In the genomic region with DNA sequence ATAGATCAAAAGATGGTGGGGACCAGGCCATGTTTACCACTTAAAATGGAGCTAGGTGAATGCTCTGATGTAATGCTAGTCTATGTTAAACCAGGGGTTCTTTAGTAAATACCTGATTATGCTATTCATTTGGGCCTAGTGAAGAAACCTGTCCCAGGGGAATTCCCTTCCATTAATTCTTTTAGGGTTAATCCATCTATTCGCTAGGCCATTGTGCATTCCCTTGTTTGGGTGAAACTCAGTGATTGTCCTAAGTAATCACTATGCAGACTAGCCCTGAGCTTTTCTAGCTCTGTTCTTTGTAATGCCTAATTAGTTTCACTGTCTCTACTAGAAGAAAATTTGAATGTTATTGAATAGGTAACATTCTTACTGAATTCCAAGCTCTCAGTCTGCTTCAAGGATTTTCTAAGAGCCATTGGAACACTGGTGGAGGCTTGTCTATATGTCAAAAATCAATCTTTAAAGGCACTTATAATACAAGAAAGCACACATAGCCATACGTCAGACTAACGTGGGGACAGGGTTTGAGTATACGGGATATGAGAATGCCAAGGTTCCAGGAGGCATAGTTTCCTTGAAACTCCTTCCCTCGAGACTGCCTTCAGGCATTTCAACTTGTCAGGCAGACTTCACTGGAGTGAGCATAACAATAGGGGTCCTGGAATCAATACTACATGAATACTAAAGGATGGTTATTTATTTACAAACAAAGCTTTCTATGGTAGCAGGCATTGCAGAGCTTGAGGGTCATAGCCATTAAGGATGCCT, we compare ENCODE assay signal across 20 mouse cellular contexts.
DNase-seq lines count a peak whose midpoint lies in the region; ATAC-seq and TF ChIP-seq lines count a peak whose summit lies in the region.
"Had no signal": no experiment of that assay in that cellular context is flagged by ENCODE, and none has a peak within 500 bp of the region (broad histone marks: within the 10 kb centered on the region; RNA-seq: fewer than 3 reads in every experiment).

No protein-coding gene starts in this region.

- TF ChIP-seq EP300 in heart, adult 2 months (IDR thresholded peaks at IDR 0.05; ENCODE audit: insufficient read depth, low read depth, low read length) = no peak

- H3K27me3 ChIP-seq in heart, adult 2 months (ENCODE audit: control insufficient read depth, insufficient read depth, low read length) = no peaks in the 10 kb centered on the region
- no peaks in the 10 kb centered on the region for H3K27me3 ChIP-seq in intestine, embryonic 16.5 days (replicated peaks; ENCODE audit: control insufficient read depth, insufficient read depth, low read length)
- no peaks in the 10 kb centered on the region for H3K27me3 ChIP-seq in midbrain, embryonic 11.5 days (ENCODE audit: control insufficient read depth, insufficient read depth, low read length)
- H3K27me3 ChIP-seq: embryonic facial prominence, embryonic 12.5 days; forebrain, embryonic 13.5 days had no signal

- no peaks in the 10 kb centered on the region for H3K36me3 ChIP-seq in heart, adult 2 months (ENCODE audit: control insufficient read depth, insufficient read depth, low read length)
- no peaks in the 10 kb centered on the region for H3K36me3 ChIP-seq in ES-E14 (ENCODE audit: control insufficient read depth, insufficient read depth, low read length, poor library complexity, severe bottlenecking)
- no peaks in the 10 kb centered on the region for H3K36me3 ChIP-seq in intestine, embryonic 16.5 days (ENCODE audit: control insufficient read depth, insufficient read depth, low read length)
- H3K36me3 ChIP-seq in midbrain, embryonic 11.5 days (ENCODE audit: control insufficient read depth, insufficient read depth, low read length) = no peaks in the 10 kb centered on the region
- H3K36me3 ChIP-seq: embryonic facial prominence, embryonic 10.5 days; embryonic facial prominence, embryonic 12.5 days had no signal

- H3K9me3 ChIP-seq in ES-E14 (ENCODE audit: control insufficient read depth, insufficient read depth, low read depth, low read length) = no peaks in the 10 kb centered on the region
- H3K9me3 ChIP-seq in intestine, embryonic 16.5 days (ENCODE audit: control insufficient read depth, low read length) = no peaks in the 10 kb centered on the region
- H3K9me3 ChIP-seq in midbrain, embryonic 11.5 days (ENCODE audit: control insufficient read depth, low read length) = no peaks in the 10 kb centered on the region
- H3K9me3 ChIP-seq: embryonic facial prominence, embryonic 10.5 days; embryonic facial prominence, embryonic 12.5 days; forebrain, embryonic 13.5 days had no signal

- WGBS in heart, adult 2 months = 79% methylated on average over 5 of the region's 5 CpGs
- WGBS in intestine, embryonic 16.5 days = 83% methylated on average over 5 of the region's 5 CpGs
- WGBS in midbrain, embryonic 11.5 days = 69% methylated on average over 5 of the region's 5 CpGs

- ATAC-seq in intestine, embryonic 16.5 days = no peak
- ATAC-seq in cerebellum, adult (ENCODE audit: insufficient number of reproducible peaks, low FRiP score, low TSS enrichment) = no peak
- no peak for ATAC-seq in midbrain, embryonic 11.5 days (ENCODE audit: low FRiP score)
- ATAC-seq: forebrain, embryonic 13.5 days; forebrain, postnatal 0 days had no signal

- H3K9ac ChIP-seq in heart, adult 2 months (ENCODE audit: low read depth, low read length) = no peak overlapping the region
- H3K9ac ChIP-seq in ES-E14 (ENCODE audit: insufficient read depth, low read depth, low read length, poor library complexity, severe bottlenecking) = no peak overlapping the region
- H3K9ac ChIP-seq in intestine, embryonic 16.5 days (ENCODE audit: low read depth, low read length) = no peak overlapping the region
- no peak overlapping the region for H3K9ac ChIP-seq in midbrain, embryonic 11.5 days (ENCODE audit: low read length)
- H3K9ac ChIP-seq: embryonic facial prominence, embryonic 12.5 days; forebrain, embryonic 13.5 days; forebrain, postnatal 0 days had no signal

- peak; percentile 66 for DNase-seq in heart, adult 11 months
- no peak for DNase-seq in heart, adult 2 months
- peak; percentile 25 for DNase-seq in ES-E14 (ENCODE audit: low read depth, low spot score)
- DNase-seq in ZHBTc4 (ENCODE audit: low read depth, low spot score) = peak; percentile 78
- DNase-seq in midbrain, embryonic 11.5 days (ENCODE audit: low spot score, missing footprints) = no peak
- DNase-seq: adrenal gland, adult 2 months; adrenal gland, postnatal 10 days; adrenal gland, postnatal 25 days; cerebellum, adult 11 months; cerebellum, adult 18-20 months; cerebellum, adult 8-10 months; cerebellum, adult 9-11 months; cerebellum, postnatal 14 days; cerebellum, postnatal 36 days; forebrain, postnatal 0 days had no signal

- no peak for TF ChIP-seq POLR2A in heart, adult 2 months (IDR thresholded peaks at IDR 0.05; ENCODE audit: insufficient read depth, low read depth, low read length)

- TF ChIP-seq CTCF in heart, adult 2 months (IDR thresholded peaks at IDR 0.05) = no peak

- H3K4me2 ChIP-seq in intestine, embryonic 16.5 days (ENCODE audit: low read depth, low read length) = no peak overlapping the region
- no peak overlapping the region for H3K4me2 ChIP-seq in midbrain, embryonic 11.5 days
- H3K4me2 ChIP-seq: embryonic facial prominence, embryonic 12.5 days; forebrain, embryonic 13.5 days had no signal

- intact Hi-C loops in heart, adult 2 months (cut with DNase I) = no loop called here

- no peak overlapping the region for H3K4me3 ChIP-seq in heart, adult 2 months
- no peak overlapping the region for H3K4me3 ChIP-seq in ES-E14 (ENCODE audit: insufficient read depth in 1 of 2, low read depth in 1 of 2, low read length in 2 of 2, poor library complexity in 1 of 2, severe bottlenecking in 1 of 2)
- H3K4me3 ChIP-seq in intestine, embryonic 16.5 days (ENCODE audit: low read length) = no peak overlapping the region
- H3K4me3 ChIP-seq in midbrain, embryonic 11.5 days (ENCODE audit: low read depth, low read length) = no peak overlapping the region
- H3K4me3 ChIP-seq: embryonic facial prominence, embryonic 10.5 days; embryonic facial prominence, embryonic 12.5 days; forebrain, embryonic 13.5 days had no signal

- no peak overlapping the region for H3K27ac ChIP-seq in heart, adult 2 months
- no peak overlapping the region for H3K27ac ChIP-seq in ES-E14 (ENCODE audit: insufficient read depth, low read depth, low read length, poor library complexity, severe bottlenecking)
- H3K27ac ChIP-seq in intestine, embryonic 16.5 days (ENCODE audit: low read length) = no peak overlapping the region
- H3K27ac ChIP-seq in midbrain, embryonic 11.5 days (ENCODE audit: low read depth, low read length) = no peak overlapping the region
- H3K27ac ChIP-seq: embryonic facial prominence, embryonic 10.5 days; embryonic facial prominence, embryonic 12.5 days; forebrain, embryonic 13.5 days had no signal

- H3K79me2 ChIP-seq in heart, adult 2 months (replicated peaks; ENCODE audit: control insufficient read depth, insufficient read depth, low read length) = no peaks in the 10 kb centered on the region

- no peaks in the 10 kb centered on the region for H3K4me1 ChIP-seq in heart, adult 2 months (ENCODE audit: control insufficient read depth, insufficient read depth, low read length)
- no peaks in the 10 kb centered on the region for H3K4me1 ChIP-seq in ES-E14 (ENCODE audit: control insufficient read depth in 2 of 2, insufficient read depth in 2 of 2, low read length in 2 of 2, poor library complexity in 1 of 2)
- H3K4me1 ChIP-seq in intestine, embryonic 16.5 days (ENCODE audit: control insufficient read depth, insufficient read depth, low read length) = no peaks in the 10 kb centered on the region
- H3K4me1 ChIP-seq in midbrain, embryonic 11.5 days (ENCODE audit: control insufficient read depth, insufficient read depth, low read length) = no peaks in the 10 kb centered on the region
- H3K4me1 ChIP-seq: embryonic facial prominence, embryonic 10.5 days; embryonic facial prominence, embryonic 12.5 days; forebrain, embryonic 13.5 days had no signal

- in situ Hi-C loops in ES-E14 (cut with MboI; ENCODE audit: low sequenced_read_pairs in 2 of 2, unreplicated experiment in 2 of 2) = no loop called here

TF ChIP-seq in ES-E14, 5 proteins besides CTCF, POLR2A, EP300 and RAD21:
- no peak for TF ChIP-seq MAFK (IDR thresholded peaks at IDR 0.05; ENCODE audit: insufficient read depth, low read depth, low read length)
- TF ChIP-seq CHD2 (IDR thresholded peaks at IDR 0.05; ENCODE audit: low read depth, low read length) = no peak; the same call in 1 of the 2 replicates
- no peak for TF ChIP-seq ZNF384 (IDR thresholded peaks at IDR 0.05; ENCODE audit: low read depth, low read length)
- no peak for TF ChIP-seq ZC3H11A (IDR thresholded peaks at IDR 0.05; ENCODE audit: borderline replicate concordance, low read depth, low read length)

Comparison
In these comparisons a context has a peak if more than half of its experiments do, and no peak if none do; other contexts are left out.
1. DNase-seq: peak in heart, adult 11 months (single experiment), ES-E14 (single experiment) and ZHBTc4 (single experiment); none in heart, adult 2 months (0 of 2) and midbrain, embryonic 11.5 days (single experiment).